Mouse (Mus musculus): Measurements from ENCODE around the gene Itgbl1.

Gene Itgbl1

DNA sequence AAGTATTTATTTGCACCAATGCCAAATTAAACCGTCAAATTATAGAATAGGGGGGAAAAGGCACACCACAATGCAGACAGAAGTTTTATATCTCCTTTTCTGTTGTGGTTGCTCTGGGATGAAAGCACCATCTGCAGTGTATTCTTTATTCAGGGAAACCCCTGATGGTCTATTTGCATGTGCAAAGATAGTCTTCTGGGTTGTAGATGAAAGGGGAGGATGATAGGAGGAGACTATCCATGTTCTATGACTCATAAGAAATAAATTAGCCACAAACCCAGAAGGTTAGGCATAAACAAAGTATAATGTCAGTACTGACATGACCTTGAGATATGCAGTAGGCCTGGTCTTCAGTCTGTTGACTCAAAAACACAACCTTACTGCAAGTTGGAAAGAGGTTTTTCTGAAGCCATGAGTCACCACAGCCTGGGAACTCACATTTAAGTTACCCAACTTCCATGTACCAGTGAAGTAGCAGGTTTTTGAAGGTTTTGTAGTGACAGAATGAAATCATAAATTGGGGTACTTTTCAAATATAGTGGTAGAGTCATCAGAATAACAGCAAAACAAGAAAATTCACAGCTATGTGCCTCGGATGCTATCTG, 330.9 kb downstream of the Itgbl1 start:
- DNase-seq = no peak
